Mouse (Mus musculus) heart, postnatal 0 days (tissue): ENCODE data around the gene Nuak2. TPM values are rescaled to one million over a fixed set of nuclear protein-coding genes. Genes with fewer than 3 reads are reported as not detected.

Source experiments
- ATAC-seq: fragments of 200-750 bp; cut with Nextera tagmentation; 2 replicates; pipeline ENCODE4 v1.8.0; 2017; ENCODE audit warnings: low read depth, moderate number of reproducible peaks, moderate library complexity; ENCODE audit not compliant: insufficient read depth
- DNase-seq: peaks from one replicate; pipeline ENCODE4 v3.0.0-alpha.2; 2016; ENCODE audit warnings: low spot score
- H3K27ac ChIP-seq: fragments of 300-500 bp; sonication (generic); 2 replicates; pipeline ENCODE4 v1.5.1; 2014; ENCODE audit warnings: low read depth, mild to moderate bottlenecking
- H3K27me3 ChIP-seq: fragments of 300-500 bp; sonication (generic); 2 replicates; pipeline ENCODE4 v1.6.1; 2014; ENCODE audit warnings: low read length, mixed read lengths; ENCODE audit not compliant: control insufficient read depth, insufficient read depth
- H3K36me3 ChIP-seq: fragments of 300-500 bp; sonication (generic); replicated peaks from 2 replicates; pipeline ENCODE4 v1.6.1; 2014; ENCODE audit warnings: low read length, mixed read lengths; ENCODE audit not compliant: control insufficient read depth, insufficient read depth
- H3K4me1 ChIP-seq: fragments of 300-500 bp; sonication (generic); 2 replicates; pipeline ENCODE4 v1.6.1; 2014; ENCODE audit warnings: antibody characterized with exemption; ENCODE audit not compliant: control insufficient read depth, insufficient read depth
- H3K4me2 ChIP-seq: fragments of 300-500 bp; sonication (generic); 2 replicates; pipeline ENCODE4 v1.6.1; 2014; ENCODE audit warnings: low read depth, mild to moderate bottlenecking, low read length, moderate library complexity
- H3K4me3 ChIP-seq: fragments of 300-500 bp; sonication (generic); 2 replicates; pipeline ENCODE4 v1.5.1; 2014; ENCODE audit warnings: low read depth, low read length
- H3K9ac ChIP-seq: fragments of 300-500 bp; sonication (generic); replicated peaks from 2 replicates; pipeline ENCODE4 v1.6.1; 2014; ENCODE audit warnings: low read depth, low read length, mixed read lengths
- H3K9me3 ChIP-seq: fragments of 300-500 bp; sonication (generic); replicated peaks from 2 replicates; pipeline ENCODE4 v1.6.1; 2016; ENCODE audit warnings: low read length; ENCODE audit not compliant: control insufficient read depth
- CTCF ChIP-seq: IDR thresholded peaks from 2 replicates; pipeline ENCODE4 v1.5.1; 2016; ENCODE audit warnings: antibody characterized with exemption, control low read depth, low read depth
- EP300 ChIP-seq: IDR thresholded peaks from 2 replicates; pipeline ENCODE4 v1.6.1; 2016; ENCODE audit warnings: antibody characterized with exemption, low read depth
- WGBS: fragments of 180-500 bp; shearing (Covaris S2); extraction: QIAGEN DNeasy Blood & Tissue Kit; methylation state at CpG from one replicate; pipeline ENCODE4 v1.1.7; 2014; 5-methylcytosine and 5-hydroxymethylcytosine counted together
- polyA plus RNA-seq: library from polyadenylated mRNA; unstranded; fragments of >200 nt; fragmentation: Nextera tagmentation; extraction: Ambion mirVana; gene quantifications from 2 replicates; pipeline ENCODE4 v1.2.1, GENCODE M21; 2015
- total RNA-seq: library from RNA; depleted of rRNA; stranded (reverse); fragments of >200 nt; gene quantifications from 2 replicates; pipeline ENCODE4 v1.2.3, GENCODE M21; 2014; ENCODE audit warnings: low replicate concordance

Gene Nuak2
- total and polyA plus RNA-seq, 2 experiments from 2014 or later, result 0.76 to 2.2 TPM

DNA sequence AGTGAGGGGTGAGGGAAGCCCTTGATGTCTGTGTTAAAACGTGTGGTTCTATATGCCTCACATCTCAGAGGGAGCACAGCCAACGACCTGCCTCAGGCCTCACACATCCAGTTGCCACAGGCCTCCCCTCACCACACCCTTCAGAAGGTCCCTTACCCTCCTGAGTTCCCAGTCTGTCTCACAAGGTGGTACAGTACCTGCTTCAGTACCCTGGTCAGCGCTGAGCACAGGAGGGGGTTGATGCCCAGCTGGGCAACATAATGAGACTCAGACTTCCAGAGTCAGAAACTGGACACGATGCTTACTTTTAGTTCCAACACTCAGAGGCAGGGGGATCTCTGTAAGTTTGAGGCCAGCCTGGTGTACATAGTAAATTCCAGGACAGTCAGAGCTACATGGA, 9.1 kb upstream of the Nuak2 start:
- DNase-seq (no peak), ATAC-seq (no peak)
- Histone ChIP-seq H3K27me3 (0 out of 2 replicates have a peak, but pooled peaks cover 3% of the 10 kb centered on the region), H3K4me1 (peaks cover 13% of the 10 kb centered on the region), H3K9me3 (no peaks in the 10 kb centered on the region), H3K4me3 (no peak overlapping the region), H3K4me2 (no peak overlapping the region), H3K9ac (no peak overlapping the region), H3K36me3 (no peaks in the 10 kb centered on the region), H3K27ac (no peak overlapping the region)
- TF ChIP-seq EP300, result no peak
- no peak for TF ChIP-seq CTCF
- 27% methylated on average over 4 of the region's 4 CpGs for WGBS

GRCm38 (mm10) chr1:132307962-132308361, 8.0 kb upstream of the Nuak2 start:
- peaks cover 19% of the 10 kb centered on the region for H3K4me1 ChIP-seq
- no peak overlapping the region for H3K4me2 ChIP-seq
- no peaks in the 10 kb centered on the region for H3K36me3 ChIP-seq
- H3K9me3 ChIP-seq, result no peaks in the 10 kb centered on the region
- H3K27ac ChIP-seq, result no peak overlapping the region
- H3K4me3 ChIP-seq, result no peak overlapping the region
- no peak overlapping the region for H3K9ac ChIP-seq
- no peak for DNase-seq
- WGBS, result 86% methylated on average over 6 of the region's 6 CpGs
- TF ChIP-seq EP300 (no peak), CTCF (no peak)
- H3K27me3 ChIP-seq, result 0 out of 2 replicates have a peak, but pooled peaks cover 3% of the 10 kb centered on the region
- no peak for ATAC-seq

- H3K27ac ChIP-seq, result no peak overlapping the region
- H3K4me1 ChIP-seq, result peaks cover 19% of the 10 kb centered on the region
- 65% methylated on average over 7 of the region's 7 CpGs for WGBS
- H3K4me2 ChIP-seq, result no peak overlapping the region
- no peak overlapping the region for H3K9ac ChIP-seq
- H3K9me3 ChIP-seq, result no peaks in the 10 kb centered on the region
- no peak overlapping the region for H3K4me3 ChIP-seq
- ATAC-seq (no peak), DNase-seq (no peak)
- TF ChIP-seq CTCF (no peak), EP300 (no peak)
- H3K27me3 ChIP-seq, result 0 out of 2 replicates have a peak, but pooled peaks cover 3% of the 10 kb centered on the region
- H3K36me3 ChIP-seq, result no peaks in the 10 kb centered on the region
Measured at GRCm38 (mm10) chr1:132308674-132309073, 7.3 kb upstream of the Nuak2 start.

- DNase-seq (no peak), ATAC-seq (no peak)
- Histone ChIP-seq H3K9ac (no peak overlapping the region), H3K4me3 (no peak overlapping the region), H3K4me2 (no peak overlapping the region), H3K36me3 (no peaks in the 10 kb centered on the region), H3K9me3 (no peaks in the 10 kb centered on the region), H3K27ac (no peak overlapping the region), H3K4me1 (peaks cover 19% of the 10 kb centered on the region), H3K27me3 (peaks cover 13% of the 10 kb centered on the region; the same call in 1 of the 2 replicates)
- 43% methylated on average over 7 of the region's 7 CpGs for WGBS
- TF ChIP-seq EP300 (no peak), CTCF (no peak)
Measured at GRCm38 (mm10) chr1:132310754-132311153, 5.2 kb upstream of the Nuak2 start.

- Histone ChIP-seq H3K27ac (peak overlapping the region; percentile 40; the same call in 1 of the 2 replicates), H3K4me1 (peaks cover 19% of the 10 kb centered on the region), H3K4me3 (no peak overlapping the region), H3K36me3 (no peaks in the 10 kb centered on the region), H3K27me3 (peaks cover 13% of the 10 kb centered on the region; the same call in 1 of the 2 replicates), H3K9me3 (no peaks in the 10 kb centered on the region), H3K4me2 (no peak overlapping the region), H3K9ac (no peak overlapping the region)
- WGBS, result 21% methylated on average over 10 of the region's 10 CpGs
- DNase-seq (peak; percentile 39), ATAC-seq (no peak)
- TF ChIP-seq EP300, result no peak
Measured at GRCm38 (mm10) chr1:132311174-132311859, 4.6 kb upstream of the Nuak2 start.

DNA sequence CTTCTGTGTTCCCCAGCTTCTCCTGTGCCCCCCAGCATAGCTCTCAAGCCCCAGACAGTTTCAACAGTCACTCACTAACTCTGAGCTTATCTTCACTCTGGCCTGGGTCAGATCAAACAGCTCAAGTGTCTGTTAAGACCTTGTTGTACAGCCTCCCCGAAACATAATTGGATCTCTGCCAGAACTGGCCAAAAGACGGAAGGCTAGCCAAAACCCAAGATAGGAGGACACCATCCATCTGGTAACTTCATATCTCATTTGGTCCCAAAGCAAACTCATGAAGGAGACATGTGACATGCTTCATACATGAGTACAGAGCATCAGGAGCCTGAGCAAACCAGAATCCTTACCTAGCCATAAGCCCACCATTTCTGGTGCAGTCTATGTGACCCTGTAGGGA, 3.9 kb upstream of the Nuak2 start:
- Histone ChIP-seq H3K9ac (no peak overlapping the region), H3K36me3 (no peaks in the 10 kb centered on the region), H3K4me1 (peaks cover 24% of the 10 kb centered on the region), H3K27ac (peak overlapping the region; percentile 40; the same call in 1 of the 2 replicates), H3K9me3 (no peaks in the 10 kb centered on the region), H3K4me2 (no peak overlapping the region), H3K27me3 (peaks cover 13% of the 10 kb centered on the region; the same call in 1 of the 2 replicates), H3K4me3 (no peak overlapping the region)
- WGBS, result 4% methylated on average over 2 of the region's 2 CpGs
- DNase-seq, result no peak
- no peak for TF ChIP-seq EP300
- no peak for TF ChIP-seq CTCF
- 0 out of 2 replicates have a peak, but pooled peaks have one; percentile 14 for ATAC-seq
